Mouse (Mus musculus) 416B (cell line): ENCODE measurements around the gene Degs2.

Experiments
- DNase-seq: peaks from one replicate; pipeline ENCODE4 v3.0.0; 2011; ENCODE audit warnings: low read depth

Degs2 gene

GRCm38 (mm10) chr12:108653358-108654335 is 48.5 kb downstream of the Degs2 start:
- DNase-seq = no peak

- no peak for DNase-seq
Observed at GRCm38 (mm10) chr12:108651053-108651660, 51.0 kb downstream of the Degs2 start.

- no peak for DNase-seq
Observed at GRCm38 (mm10) chr12:108647784-108648183, 54.3 kb downstream of the Degs2 start.

GRCm38 (mm10) chr12:108646234-108646633 is 55.9 kb downstream of the Degs2 start:
- DNase-seq = no peak

- no peak for DNase-seq
Observed at GRCm38 (mm10) chr12:108642019-108642418, 60.1 kb downstream of the Degs2 start.

GRCm38 (mm10) chr12:108639126-108639525 is 63.0 kb downstream of the Degs2 start:
- peak; percentile 23 for DNase-seq

- no peak for DNase-seq
Observed at GRCm38 (mm10) chr12:108637440-108637839, 64.7 kb downstream of the Degs2 start.

- no peak for DNase-seq
Observed at GRCm38 (mm10) chr12:108635501-108635900, 66.6 kb downstream of the Degs2 start.

- no peak for DNase-seq
Observed at GRCm38 (mm10) chr12:108634031-108634430, 68.1 kb downstream of the Degs2 start.

GRCm38 (mm10) chr12:108632501-108632900 is 69.6 kb downstream of the Degs2 start:
- no peak for DNase-seq

- DNase-seq = peak; percentile 20
Observed at GRCm38 (mm10) chr12:108630741-108631688, 71.1 kb downstream of the Degs2 start.

- DNase-seq = peak; percentile 53
Observed at GRCm38 (mm10) chr12:108629556-108629955, 72.6 kb downstream of the Degs2 start.
